Mouse (Mus musculus) cerebellum, adult 2 months (tissue): ENCODE results near the gene Fam205c.
A peak's percentile ranks its signal among the peaks of the same experiment; 100 is the strongest.

Source experiments
- CTCF ChIP-seq: fragments of 200-500 bp; IDR thresholded peaks from 2 replicates; pipeline ENCODE4 v1.5.1; 2011; ENCODE audit warnings: low read depth, mild to moderate bottlenecking, control low read depth, low read length, moderate library complexity, borderline replicate concordance; ENCODE audit not compliant: insufficient read depth
- POLR2A ChIP-seq: fragments of 200-500 bp; IDR thresholded peaks from 2 replicates; pipeline ENCODE4 v1.6.1; 2011; ENCODE audit warnings: low read length, control low read depth, borderline replicate concordance; ENCODE audit not compliant: insufficient read depth

DNA sequence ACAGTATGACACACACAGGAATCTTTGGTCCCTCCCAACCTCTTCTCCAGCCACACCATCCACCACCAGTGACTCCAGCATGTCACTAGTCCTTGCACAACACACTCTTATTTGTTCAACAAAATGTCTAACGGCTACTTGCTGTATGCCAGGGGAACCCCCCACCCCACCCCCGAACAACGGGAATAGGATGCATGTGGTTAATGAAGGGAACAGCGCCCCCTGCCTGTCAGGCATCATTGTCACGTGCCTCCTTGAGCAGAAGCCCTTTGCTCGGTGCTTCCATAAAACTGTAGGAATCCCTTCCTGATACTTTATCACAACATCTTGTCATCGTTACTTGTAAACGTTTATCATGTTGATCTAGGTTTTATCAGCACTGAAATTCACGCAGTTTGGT is 28.1 kb upstream of the Fam205c start:
- peak; percentile 40; the same call in 1 of the 2 replicates for TF ChIP-seq CTCF
- no peak for TF ChIP-seq POLR2A
